In genomic region chr17:30637714-30638113, GRCm38 (mm10) we compare ENCODE assay signal across 19 mouse cellular contexts.
"Had no signal": no experiment of that assay in that cellular context is flagged by ENCODE, and none has a peak within 500 bp of the region (broad histone marks: within the 10 kb centered on the region; RNA-seq: fewer than 3 reads in every experiment).

No protein-coding gene starts in this region.

- H3K27ac ChIP-seq: intestine, embryonic 15.5 days; limb, embryonic 15.5 days; lung, embryonic 15.5 days; stomach, postnatal 0 days had no signal

- H3K9me3 ChIP-seq: intestine, embryonic 15.5 days; limb, embryonic 12.5 days; limb, embryonic 15.5 days; lung, embryonic 15.5 days had no signal

- H3K9ac ChIP-seq: intestine, embryonic 15.5 days; limb, embryonic 12.5 days; limb, embryonic 15.5 days; lung, embryonic 15.5 days had no signal

- H3K4me2 ChIP-seq: intestine, embryonic 15.5 days; limb, embryonic 12.5 days; limb, embryonic 15.5 days; lung, embryonic 15.5 days; midbrain, embryonic 11.5 days had no signal

- H3K27me3 ChIP-seq: intestine, embryonic 15.5 days; limb, embryonic 15.5 days; lung, embryonic 15.5 days had no signal

- H3K36me3 ChIP-seq: intestine, embryonic 15.5 days; limb, embryonic 12.5 days; limb, embryonic 15.5 days; lung, embryonic 15.5 days had no signal

- DNase-seq: kidney, adult 11 months; kidney, adult 9 months; kidney, postnatal 14 days; kidney, postnatal 4 days; left cerebral cortex, postnatal 4 days; lung, postnatal 10 days; lung, postnatal 36 days; right cerebral cortex, postnatal 14 days; right cerebral cortex, postnatal 4 days; thymus, adult 2 months; thymus, postnatal 14 days; thymus, postnatal 4 days had no signal

- H3K4me3 ChIP-seq: intestine, embryonic 15.5 days; limb, embryonic 12.5 days; limb, embryonic 15.5 days; lung, embryonic 15.5 days; megakaryocyte, embryonic 14.5 days had no signal

- H3K4me1 ChIP-seq: limb, embryonic 12.5 days; limb, embryonic 15.5 days; lung, embryonic 15.5 days had no signal
